Mouse (Mus musculus) heart, embryonic 14.5 days (tissue): ENCODE measurements around the gene Fancc. TPM values are rescaled to one million over a fixed set of nuclear protein-coding genes. Genes with fewer than 3 reads are reported as not detected.

Experiments
- ATAC-seq: fragments of 200-750 bp; cut with Nextera tagmentation; 2 replicates; pipeline ENCODE4 v1.8.0; 2017; ENCODE audit warnings: low read depth, moderate TSS enrichment; ENCODE audit not compliant: insufficient number of reproducible peaks, insufficient read depth, low FRiP score
- H3K27ac ChIP-seq, 2 experiments: fragments of 200-500 bp in 1 of 2; fragments of 300-500 bp in 1 of 2; sonication (generic) in 1 of 2; replicated peaks in 1 of 2; 2 replicates each; pipeline ENCODE4 v1.5.1; 2012 to 2014; ENCODE audit warnings: low read depth in 2 of 2, low read length in 2 of 2, control low read depth in 1 of 2, mild to moderate bottlenecking in 1 of 2, mixed read lengths in 1 of 2; ENCODE audit not compliant: control insufficient read depth in 1 of 2, insufficient read depth in 1 of 2
- H3K27me3 ChIP-seq: fragments of 300-500 bp; sonication (generic); 2 replicates; pipeline ENCODE4 v1.6.1; 2014; ENCODE audit warnings: mild to moderate bottlenecking, low read length, control low read depth; ENCODE audit not compliant: control insufficient read depth, insufficient read depth
- H3K36me3 ChIP-seq: fragments of 300-500 bp; sonication (generic); 2 replicates; pipeline ENCODE4 v1.6.1; 2014; ENCODE audit warnings: mild to moderate bottlenecking, control low read depth, low read length, mixed read lengths; ENCODE audit not compliant: control insufficient read depth, insufficient read depth
- H3K4me1 ChIP-seq, 2 experiments: fragments of 200-500 bp in 1 of 2; fragments of 300-500 bp in 1 of 2; sonication (generic) in 1 of 2; 2 replicates each; pipeline ENCODE4 v1.6.1; 2012 to 2014; ENCODE audit warnings: low read length in 2 of 2, control low read depth in 1 of 2, mixed read lengths in 1 of 2; ENCODE audit not compliant: control insufficient read depth in 2 of 2, insufficient read depth in 2 of 2
- H3K4me2 ChIP-seq: fragments of 300-500 bp; sonication (generic); 2 replicates; pipeline ENCODE4 v1.6.1; 2014; ENCODE audit warnings: mild to moderate bottlenecking, low read length
- H3K4me3 ChIP-seq, 2 experiments: fragments of 200-500 bp in 1 of 2; fragments of 300-500 bp in 1 of 2; sonication (generic) in 1 of 2; 2 replicates each; pipeline ENCODE4 v1.5.1; 2012 to 2014; ENCODE audit warnings: low read length in 2 of 2, mild to moderate bottlenecking in 2 of 2, control low read depth in 1 of 2, low read depth in 1 of 2, moderate library complexity in 1 of 2; ENCODE audit not compliant: control insufficient read depth in 1 of 2, insufficient read depth in 1 of 2
- H3K9ac ChIP-seq: fragments of 300-500 bp; sonication (generic); 2 replicates; pipeline ENCODE4 v1.6.1; 2014; ENCODE audit warnings: mild to moderate bottlenecking, low read length
- H3K9me3 ChIP-seq: fragments of 300-500 bp; sonication (generic); 2 replicates; pipeline ENCODE4 v1.6.1; 2016; ENCODE audit warnings: low read length, control low read depth; ENCODE audit not compliant: control insufficient read depth
- WGBS: fragments of 180-500 bp; shearing (Covaris S2); extraction: QIAGEN DNeasy Blood & Tissue Kit; methylation state at CpG from one replicate; pipeline ENCODE4 v1.1.7; 2014; 5-methylcytosine and 5-hydroxymethylcytosine counted together
- polyA plus RNA-seq: library from polyadenylated mRNA; unstranded; fragments of >200 nt; fragmentation: Nextera tagmentation; extraction: Ambion mirVana; gene quantifications from 2 replicates; pipeline ENCODE4 v1.2.1, GENCODE M21; 2014

The Fancc gene
- polyA plus RNA-seq, 1 experiment from 2014 or later: 15.5 TPM

- H3K36me3 ChIP-seq: peaks cover 25% of the 10 kb centered on the region
- peak; percentile 62; the same call in 1 of the 2 replicates for ATAC-seq
- 13% methylated on average over 10 of the region's 10 CpGs for WGBS
Measured at GRCm38 (mm10) chr13:63278796-63279475, 218.1 kb downstream of the Fancc start.

DNA sequence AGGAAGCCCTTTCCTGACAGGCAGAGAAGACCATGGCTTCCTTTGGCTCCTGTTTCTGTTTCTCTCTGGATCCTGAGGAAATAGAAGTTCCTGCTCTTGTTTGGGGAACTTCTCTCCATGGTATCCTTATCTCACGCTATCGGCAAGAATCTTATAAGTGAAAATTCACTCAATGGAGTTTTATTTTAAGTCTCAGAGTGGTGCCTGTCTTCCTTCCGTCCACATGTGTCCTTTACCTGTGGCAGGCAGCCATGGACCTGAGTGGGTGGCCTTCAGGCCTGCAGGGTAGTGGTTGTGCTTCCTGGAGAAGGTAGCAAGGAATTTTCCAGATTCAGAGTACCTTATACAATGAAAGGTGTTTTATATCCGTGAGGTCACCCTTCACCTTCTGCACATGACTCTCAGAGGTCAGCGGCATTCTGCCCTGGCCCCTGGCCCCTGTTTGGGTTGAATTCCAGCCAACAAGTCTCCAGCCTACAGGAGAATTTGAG is 218.9 kb downstream of the Fancc start:
- H3K27me3 ChIP-seq: no peaks in the 10 kb centered on the region
- no peak overlapping the region for H3K4me3 ChIP-seq
- H3K36me3 ChIP-seq: peaks cover 18% of the 10 kb centered on the region
- 21% methylated on average over 5 of the region's 5 CpGs for WGBS
- H3K4me1 ChIP-seq: peaks cover 31 to 71% of the 10 kb centered on the region in 2 experiments
- H3K9me3 ChIP-seq: no peaks in the 10 kb centered on the region
- H3K9ac ChIP-seq: peak overlapping the region; percentile 46
- peak overlapping the region; percentile 74 to 81 for H3K27ac ChIP-seq
- ATAC-seq: no peak
- peak overlapping the region; percentile 45 for H3K4me2 ChIP-seq

More at GRCm38 (mm10) chr13:63278796-63279475, 218.1 kb downstream of the Fancc start:
- H3K4me2 ChIP-seq: peak overlapping the region; percentile 45
- no peaks in the 10 kb centered on the region for H3K9me3 ChIP-seq
- H3K27me3 ChIP-seq: no peaks in the 10 kb centered on the region
- peak overlapping the region; percentile 42 for H3K9ac ChIP-seq
- peaks cover 29 to 69% of the 10 kb centered on the region in 2 experiments for H3K4me1 ChIP-seq
- H3K27ac ChIP-seq: peak overlapping the region; percentile 74 to 81
- peak overlapping the region; percentile 2 to 28 for H3K4me3 ChIP-seq

DNA sequence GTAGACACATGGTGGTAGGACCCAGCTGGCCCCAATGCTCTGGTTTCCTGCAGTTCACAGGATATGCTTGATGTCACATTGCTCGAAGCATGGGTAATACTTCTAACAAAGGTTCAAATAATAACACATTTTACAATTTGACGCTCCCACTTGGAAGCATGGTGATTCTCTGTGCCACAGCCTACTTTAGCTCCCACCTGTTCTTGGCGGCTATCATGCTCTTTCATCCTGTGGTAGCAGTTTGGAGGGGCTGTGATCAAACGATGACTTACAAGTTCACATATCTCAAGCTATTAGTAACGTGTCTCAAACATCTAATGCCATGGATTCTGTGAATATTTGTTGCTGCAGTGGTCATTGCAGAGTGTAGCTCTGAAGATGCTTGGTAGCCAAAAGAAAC is 219.8 kb downstream of the Fancc start:
- Histone ChIP-seq H3K36me3 (peaks cover 9% of the 10 kb centered on the region), H3K27ac (peak overlapping the region; percentile 14 to 81; a peak in 3 of 4 replicates), H3K4me2 (peak overlapping the region; percentile 45), H3K4me3 (no peak overlapping the region), H3K9me3 (no peaks in the 10 kb centered on the region), H3K4me1 (peaks cover 35 to 73% of the 10 kb centered on the region in 2 experiments), H3K27me3 (no peaks in the 10 kb centered on the region), H3K9ac (no peak overlapping the region)
- ATAC-seq: no peak
- 55% methylated on average over 5 of the region's 5 CpGs for WGBS

DNA sequence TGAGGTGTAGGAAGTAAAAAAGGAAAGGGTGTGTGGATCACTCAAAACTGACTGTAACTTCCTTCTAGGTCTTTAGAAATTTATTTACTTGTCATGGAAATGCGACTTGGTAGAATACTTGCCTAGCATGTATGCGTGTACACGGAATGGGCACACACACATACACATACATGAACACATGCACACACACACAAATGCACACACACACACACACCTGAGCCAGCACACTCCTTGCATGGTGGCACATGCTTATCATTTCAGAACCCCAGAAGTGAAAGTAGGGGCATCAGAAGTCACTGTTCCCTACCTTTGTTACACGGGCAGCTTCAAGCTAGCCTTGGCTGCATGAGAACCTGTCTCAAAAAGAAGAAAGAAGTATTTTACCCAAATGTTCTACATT is 220.7 kb downstream of the Fancc start:
- Histone ChIP-seq H3K36me3 (no peaks in the 10 kb centered on the region), H3K27me3 (no peaks in the 10 kb centered on the region), H3K4me1 (peaks cover 37 to 77% of the 10 kb centered on the region in 2 experiments), H3K9me3 (no peaks in the 10 kb centered on the region), H3K9ac (no peak overlapping the region), H3K27ac (no peak overlapping the region), H3K4me3 (no peak overlapping the region), H3K4me2 (no peak overlapping the region)
- 91% methylated on average over 4 of the region's 4 CpGs for WGBS
- ATAC-seq: no peak

DNA sequence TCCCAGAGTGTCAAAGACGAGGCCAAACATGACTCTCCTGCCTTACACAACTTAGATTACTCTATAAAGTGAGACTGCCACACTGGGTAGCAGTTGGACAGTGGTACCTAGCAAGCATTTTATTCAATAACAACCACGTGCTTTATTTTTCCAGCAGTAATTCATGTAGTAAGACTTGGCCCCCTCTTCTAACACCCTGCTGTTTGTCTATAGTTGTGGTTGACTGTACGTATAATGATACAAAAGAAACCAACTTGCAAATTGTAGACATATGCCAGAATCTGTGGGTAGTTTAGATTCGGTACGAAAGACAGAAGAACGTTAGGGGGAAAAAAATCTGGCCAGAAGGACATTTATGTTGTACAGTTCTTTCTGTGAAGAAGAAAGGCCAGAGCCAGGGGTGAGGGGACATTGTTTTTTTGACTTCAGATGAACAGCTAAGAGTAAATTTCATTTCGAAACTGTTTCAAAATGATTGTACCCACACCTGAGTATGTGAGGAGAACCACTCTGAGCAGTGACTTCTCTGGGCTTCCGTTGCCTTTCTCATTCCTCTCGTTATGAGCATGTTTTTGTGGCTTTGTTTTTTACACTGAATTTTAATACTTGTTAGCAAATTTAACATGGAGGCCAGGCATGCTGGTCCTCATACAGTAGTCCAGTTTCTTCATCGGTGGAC is 222.5 kb downstream of the Fancc start:
- no peaks in the 10 kb centered on the region for H3K9me3 ChIP-seq
- H3K4me1 ChIP-seq: peaks cover 39 to 66% of the 10 kb centered on the region in 2 experiments
- WGBS: 86% methylated on average over 10 of the region's 10 CpGs
- H3K4me2 ChIP-seq: no peak overlapping the region
- no peak overlapping the region for H3K27ac ChIP-seq
- H3K4me3 ChIP-seq: no peak overlapping the region
- 0 out of 2 replicates have a peak, but pooled peaks cover 3% of the 10 kb centered on the region for H3K36me3 ChIP-seq
- H3K27me3 ChIP-seq: no peaks in the 10 kb centered on the region
- no peak overlapping the region for H3K9ac ChIP-seq
- ATAC-seq: no peak

GRCm38 (mm10) chr13:63273859-63274258 is 223.2 kb downstream of the Fancc start:
- Histone ChIP-seq H3K4me2 (peak overlapping the region; percentile 67), H3K27ac (no peak overlapping the region), H3K4me3 (no peak overlapping the region; a peak in 1 of 4 replicates), H3K27me3 (no peaks in the 10 kb centered on the region), H3K9ac (0 out of 2 replicates have a peak overlapping the region, but pooled peaks have one; percentile 36), H3K9me3 (no peaks in the 10 kb centered on the region), H3K4me1 (peaks cover 39 to 61% of the 10 kb centered on the region in 2 experiments), H3K36me3 (0 out of 2 replicates have a peak, but pooled peaks cover 3% of the 10 kb centered on the region)
- no peak for ATAC-seq
- 46% methylated on average over 2 of the region's 2 CpGs for WGBS

- Histone ChIP-seq H3K4me3 (peak overlapping the region; percentile 48 to 54), H3K36me3 (peaks cover 4% of the 10 kb centered on the region; the same call in 1 of the 2 replicates), H3K4me1 (peaks cover 30 to 57% of the 10 kb centered on the region in 2 experiments), H3K4me2 (peak overlapping the region; percentile 67), H3K9ac (peak overlapping the region; percentile 71), H3K27ac (peak overlapping the region; percentile 61 to 85), H3K9me3 (no peaks in the 10 kb centered on the region), H3K27me3 (no peaks in the 10 kb centered on the region)
- WGBS: 3% methylated on average over 27 of the region's 27 CpGs
- peak; percentile 75 for ATAC-seq
Measured at GRCm38 (mm10) chr13:63272602-63273229, 224.4 kb downstream of the Fancc start.
